Mouse (Mus musculus): Measurements from ENCODE around the gene Ccdc130.

The Ccdc130 gene

GRCm38 (mm10) chr8:84236998-84237473 is 33.1 kb downstream of the Ccdc130 start, which contains the start of gene Zswim4:
Gene Zswim4 (minus strand): TSS chr8:84237055.
- DNase-seq, result peak; percentile 100

GRCm38 (mm10) chr8:84236410-84236997 is 33.7 kb downstream of the Ccdc130 start:
- no peak for DNase-seq

GRCm38 (mm10) chr8:84235746-84236409 is 34.3 kb downstream of the Ccdc130 start:
- DNase-seq, result peak; percentile 48

GRCm38 (mm10) chr8:84233055-84233454 is 37.1 kb downstream of the Ccdc130 start:
- no peak for DNase-seq

- no peak for DNase-seq
Observed at GRCm38 (mm10) chr8:84230735-84231134, 39.4 kb downstream of the Ccdc130 start.

GRCm38 (mm10) chr8:84223322-84224029 is 46.7 kb downstream of the Ccdc130 start:
- DNase-seq, result no peak

GRCm38 (mm10) chr8:84222566-84223165 is 47.5 kb downstream of the Ccdc130 start:
- no peak for DNase-seq

GRCm38 (mm10) chr8:84220105-84220504 is 50.1 kb downstream of the Ccdc130 start:
- no peak for DNase-seq

GRCm38 (mm10) chr8:84218143-84218542 is 52.0 kb downstream of the Ccdc130 start:
- no peak for DNase-seq

- no peak for DNase-seq
Observed at GRCm38 (mm10) chr8:84217206-84217605, 53.0 kb downstream of the Ccdc130 start.

- DNase-seq, result no peak
Observed at GRCm38 (mm10) chr8:84213277-84213676, 56.9 kb downstream of the Ccdc130 start.

- no peak for DNase-seq
Observed at GRCm38 (mm10) chr8:84211881-84212563, 58.2 kb downstream of the Ccdc130 start.

- DNase-seq, result no peak
Observed at GRCm38 (mm10) chr8:84211202-84211601, 59.0 kb downstream of the Ccdc130 start.

- peak; percentile 85 for DNase-seq
Observed at GRCm38 (mm10) chr8:84210167-84210791, 59.9 kb downstream of the Ccdc130 start.

GRCm38 (mm10) chr8:84208381-84209380 is 61.5 kb downstream of the Ccdc130 start:
- DNase-seq, result no peak

- DNase-seq, result no peak
Observed at GRCm38 (mm10) chr8:84207811-84208210, 62.4 kb downstream of the Ccdc130 start.

Data from cerebellum, adult 9-10 months (tissue).